Mouse (Mus musculus): ENCODE data around the gene Akr1b7.

DNA sequence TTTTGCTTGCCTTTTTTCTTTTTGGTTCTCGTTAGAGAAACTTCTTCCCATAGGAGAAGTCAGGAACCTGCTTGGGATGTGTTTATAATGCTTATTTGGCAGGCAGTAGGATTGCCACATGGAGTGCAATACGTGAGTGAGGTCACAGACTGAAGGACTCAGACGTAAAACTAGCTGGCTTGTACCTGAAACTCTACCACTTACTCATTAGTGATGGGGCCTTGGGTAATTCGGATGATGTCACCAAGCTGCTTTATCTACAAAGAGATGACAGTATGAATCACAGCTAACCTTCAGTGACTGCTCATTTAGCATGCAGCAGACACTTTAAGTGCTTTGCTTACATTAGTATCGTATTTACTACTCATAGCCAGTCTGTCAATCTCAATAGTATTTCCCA, 16.2 kb upstream of the Akr1b7 start:
- TF ChIP-seq TAL1 (IDR thresholded peaks at IDR 0.05; ENCODE audit: low read length) (no peak), GATA1 (IDR thresholded peaks at IDR 0.05; ENCODE audit: low read length) (no peak)
